8 mouse cellular contexts compared by ENCODE assay signal in the genomic region with DNA sequence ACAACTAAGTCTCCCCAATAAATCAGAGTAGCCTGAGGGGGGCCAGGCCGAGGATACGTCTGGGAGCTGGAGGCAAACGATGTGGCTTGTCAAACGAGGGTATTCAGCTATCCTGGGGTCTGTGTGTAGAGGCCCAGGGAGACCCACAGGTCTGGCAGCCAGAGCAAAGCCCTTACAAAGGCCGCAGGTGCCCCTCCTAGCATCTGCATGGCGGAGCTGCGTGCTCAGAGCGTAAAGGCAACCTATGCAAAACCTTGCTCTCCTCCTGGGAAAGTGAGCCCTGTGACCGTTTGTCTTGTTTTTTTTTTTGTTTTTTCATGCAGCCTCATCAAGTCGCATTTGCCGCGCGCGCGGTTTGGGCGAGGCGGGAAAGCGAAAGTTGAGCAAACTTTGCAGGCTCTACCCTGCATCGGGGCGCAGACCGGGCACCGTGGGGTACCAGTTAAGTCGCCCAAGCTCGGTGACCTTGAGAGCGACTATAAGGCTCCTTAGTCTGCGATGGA. TPM values are rescaled to one million over a fixed set of nuclear protein-coding genes. Genes with fewer than 3 reads are reported as not detected.
A peak's percentile ranks its signal among the peaks of the same experiment; 100 is the strongest.
DNase-seq lines count a peak whose midpoint lies in the region; ATAC-seq lines count a peak whose summit lies in the region.

No protein-coding gene starts in this region.

- H3K4me1 ChIP-seq in heart, embryonic 10.5 days, result peaks cover 10% of the 10 kb centered on the region; the same call in 1 of the 2 replicates
- H3K4me1 ChIP-seq in forebrain, embryonic 12.5 days, result peaks cover 26% of the 10 kb centered on the region
- H3K4me1 ChIP-seq in kidney, embryonic 16.5 days (ENCODE audit: insufficient read depth, low read length), result peaks cover 24% of the 10 kb centered on the region
- peaks cover 20% of the 10 kb centered on the region for H3K4me1 ChIP-seq in midbrain, embryonic 14.5 days (ENCODE audit: control insufficient read depth, insufficient read depth, low read length)

- peak overlapping the region; percentile 97 for H3K9ac ChIP-seq in forebrain, embryonic 12.5 days
- peak overlapping the region; percentile 98 for H3K9ac ChIP-seq in kidney, embryonic 16.5 days (replicated peaks; ENCODE audit: low read length)
- peak overlapping the region; percentile 85 for H3K9ac ChIP-seq in midbrain, embryonic 14.5 days (replicated peaks; ENCODE audit: low read length)

- no peaks in the 10 kb centered on the region for H3K27me3 ChIP-seq in heart, embryonic 10.5 days (ENCODE audit: insufficient read depth, poor library complexity, severe bottlenecking)
- H3K27me3 ChIP-seq in forebrain, embryonic 12.5 days, result no peaks in the 10 kb centered on the region
- no peaks in the 10 kb centered on the region for H3K27me3 ChIP-seq in kidney, embryonic 16.5 days (ENCODE audit: insufficient read depth, low read length)
- H3K27me3 ChIP-seq in midbrain, embryonic 14.5 days (ENCODE audit: control insufficient read depth, insufficient read depth, low read length), result no peaks in the 10 kb centered on the region

- WGBS in heart, embryonic 10.5 days, result 1% methylated on average over 26 of the region's 26 CpGs
- under 1% methylated on average over 26 of the region's 26 CpGs for WGBS in forebrain, embryonic 12.5 days
- WGBS in kidney, embryonic 16.5 days, result 1% methylated on average over 26 of the region's 26 CpGs
- under 1% methylated on average over 26 of the region's 26 CpGs for WGBS in midbrain, embryonic 14.5 days

- DNase-seq in heart, embryonic 10.5 days (ENCODE audit: low spot score), result no peak
- DNase-seq in heart, adult 9 months (ENCODE audit: low spot score in 2 of 2), result no peak
- DNase-seq in NIH3T3 (ENCODE audit: low read depth), result peak; percentile 72
- DNase-seq in midbrain, embryonic 14.5 days, result peak; percentile 68
- DNase-seq in thymus, postnatal 10 days (ENCODE audit: low spot score in 2 of 2), result peak; percentile 52 to 58
- DNase-seq in layer of hippocampus, postnatal 10 days (ENCODE audit: low spot score in 2 of 2), result no peak

- peak overlapping the region; percentile 99 for H3K27ac ChIP-seq in heart, embryonic 10.5 days
- H3K27ac ChIP-seq in forebrain, embryonic 12.5 days, result peak overlapping the region; percentile 98
- H3K27ac ChIP-seq in kidney, embryonic 16.5 days (ENCODE audit: low read length), result peak overlapping the region; percentile 100
- peak overlapping the region; percentile 98 for H3K27ac ChIP-seq in midbrain, embryonic 14.5 days (replicated peaks; ENCODE audit: low read depth, low read length)

- H3K4me2 ChIP-seq in forebrain, embryonic 12.5 days, result peak overlapping the region; percentile 63
- peak overlapping the region; percentile 77 for H3K4me2 ChIP-seq in kidney, embryonic 16.5 days (replicated peaks; ENCODE audit: low read depth, low read length)
- peak overlapping the region; percentile 79 for H3K4me2 ChIP-seq in midbrain, embryonic 14.5 days (ENCODE audit: low read length)

- H3K4me3 ChIP-seq in heart, embryonic 10.5 days, result peak overlapping the region; percentile 87
- H3K4me3 ChIP-seq in forebrain, embryonic 12.5 days (replicated peaks), result peak overlapping the region; percentile 83
- peak overlapping the region; percentile 95 for H3K4me3 ChIP-seq in kidney, embryonic 16.5 days (ENCODE audit: low read length)
- H3K4me3 ChIP-seq in midbrain, embryonic 14.5 days (replicated peaks; ENCODE audit: low read depth, low read length), result peak overlapping the region; percentile 72

- H3K9me3 ChIP-seq in heart, embryonic 10.5 days, result no peaks in the 10 kb centered on the region
- no peaks in the 10 kb centered on the region for H3K9me3 ChIP-seq in forebrain, embryonic 12.5 days
- no peaks in the 10 kb centered on the region for H3K9me3 ChIP-seq in kidney, embryonic 16.5 days (ENCODE audit: low read length)
- no peaks in the 10 kb centered on the region for H3K9me3 ChIP-seq in midbrain, embryonic 14.5 days (ENCODE audit: control insufficient read depth, low read length)

- no peak; the same call in 1 of the 2 replicates for ATAC-seq in forebrain, embryonic 12.5 days (ENCODE audit: low FRiP score)
- ATAC-seq in kidney, embryonic 16.5 days (ENCODE audit: low FRiP score, low TSS enrichment), result peak; percentile 25; the same call in 1 of the 2 replicates
- ATAC-seq in midbrain, embryonic 14.5 days (ENCODE audit: low FRiP score, low TSS enrichment), result no peak

- H3K36me3 ChIP-seq in heart, embryonic 10.5 days, result peaks cover 12% of the 10 kb centered on the region
- H3K36me3 ChIP-seq in forebrain, embryonic 12.5 days (replicated peaks), result peaks cover 10% of the 10 kb centered on the region
- peaks cover 7% of the 10 kb centered on the region for H3K36me3 ChIP-seq in kidney, embryonic 16.5 days (ENCODE audit: insufficient read depth, low read length)
- peaks cover 6% of the 10 kb centered on the region for H3K36me3 ChIP-seq in midbrain, embryonic 14.5 days (ENCODE audit: control insufficient read depth, insufficient read depth, low read length)

RNA-seq across cellular contexts. Expression of gene Srsf3, which starts 0.6 kb away (rescaled TPM):
- polyA plus RNA-seq in heart, embryonic 10.5 days (2016; fragmentation: Nextera tagmentation; extraction: Ambion mirVana), result 433 and 498 TPM in 2 replicates
- 852 and 860 TPM in 2 replicates for polyA plus RNA-seq in forebrain, embryonic 12.5 days (2016; fragmentation: Nextera tagmentation; extraction: Ambion mirVana)
- polyA plus RNA-seq in kidney, embryonic 16.5 days (2015; fragmentation: Nextera tagmentation; extraction: Ambion mirVana), result 597 and 625 TPM in 2 replicates
- polyA plus RNA-seq in midbrain, embryonic 14.5 days (2014; fragmentation: Nextera tagmentation; extraction: Ambion mirVana), result 486 and 559 TPM in 2 replicates
- total RNA-seq in layer of hippocampus, postnatal 10 days (2021), result 100 to 1,000 TPM; 179 to 207 TPM

RNA-seq across cellular contexts. Expression of gene Stk38, which starts 24.0 kb away (rescaled TPM):
- polyA plus RNA-seq in heart, embryonic 10.5 days (2016; fragmentation: Nextera tagmentation; extraction: Ambion mirVana), result 92.2 and 93.7 TPM in 2 replicates
- polyA plus RNA-seq in forebrain, embryonic 12.5 days (2016; fragmentation: Nextera tagmentation; extraction: Ambion mirVana), result 149 and 154 TPM in 2 replicates
- 106 and 121 TPM in 2 replicates for polyA plus RNA-seq in kidney, embryonic 16.5 days (2015; fragmentation: Nextera tagmentation; extraction: Ambion mirVana)
- polyA plus RNA-seq in midbrain, embryonic 14.5 days (2014; fragmentation: Nextera tagmentation; extraction: Ambion mirVana), result 74.8 and 102 TPM in 2 replicates
- 10 to 100 TPM; 55.9 to 63.8 TPM for total RNA-seq in layer of hippocampus, postnatal 10 days (2021)

RNA-seq across cellular contexts. Expression of gene Cdkn1a, which starts 59.0 kb away (rescaled TPM):
- 31.3 and 33.1 TPM in 2 replicates for polyA plus RNA-seq in heart, embryonic 10.5 days (2016; fragmentation: Nextera tagmentation; extraction: Ambion mirVana)
- polyA plus RNA-seq in forebrain, embryonic 12.5 days (2016; fragmentation: Nextera tagmentation; extraction: Ambion mirVana), result 29.6 and 34.0 TPM in 2 replicates
- 74.1 and 81.3 TPM in 2 replicates for polyA plus RNA-seq in kidney, embryonic 16.5 days (2015; fragmentation: Nextera tagmentation; extraction: Ambion mirVana)
- polyA plus RNA-seq in midbrain, embryonic 14.5 days (2014; fragmentation: Nextera tagmentation; extraction: Ambion mirVana), result 80.8 and 109 TPM in 2 replicates
- 10 to 100 TPM; 23.6 to 29.4 TPM for total RNA-seq in layer of hippocampus, postnatal 10 days (2021)

Comparison
In these comparisons a context has a peak if more than half of its experiments do, and no peak if none do; other contexts are left out.
1. DNase-seq: peak in NIH3T3 (single experiment), midbrain, embryonic 14.5 days (single experiment) and thymus, postnatal 10 days (2 of 2); none in heart, embryonic 10.5 days (single experiment), heart, adult 9 months (0 of 2) and layer of hippocampus, postnatal 10 days (0 of 2).
2. Peak in every context shown above with its lines, with median percentiles within 50 percentile points of each other: H3K27ac ChIP-seq, H3K4me3 ChIP-seq, H3K4me2 ChIP-seq and H3K9ac ChIP-seq.